Mouse (Mus musculus): ENCODE measurements around the gene St8sia1. TPM values are rescaled to one million over a fixed set of nuclear protein-coding genes. Genes with fewer than 3 reads are reported as not detected.
"Not testable (repeated sequence)": the region's sequence is repeated elsewhere in the genome, so short reads cannot be mapped to it uniquely, and the experiment has no call there.

The St8sia1 gene
- polyA plus RNA-seq (2015; fragmentation: Nextera tagmentation; extraction: Ambion mirVana): 0.08 and 0.18 TPM in 2 replicates

GRCm38 (mm10) chr6:142964076-142964530 lies at the start of gene St8sia1:
St8sia1 (minus strand) TSS chr6:142964452.
- H3K4me3 ChIP-seq (replicated peaks): peak within 1 kb of the TSS; percentile 43
- no peak within 1 kb of the TSS for H3K27ac ChIP-seq (replicated peaks)
- H3K4me2 ChIP-seq: peak within 1 kb of the TSS; percentile 66
- H3K4me1 ChIP-seq (replicated peaks): peaks cover 12% of the 10 kb centered on the region; the same call in 1 of the 2 replicates
- no peaks in the 10 kb centered on the region for H3K36me3 ChIP-seq (replicated peaks)
- no peak for ATAC-seq (ENCODE audit: insufficient read depth)
- H3K9ac ChIP-seq: no peak within 1 kb of the TSS
- no peaks in the 10 kb centered on the region for H3K9me3 ChIP-seq (replicated peaks)
- peaks cover 49% of the 10 kb centered on the region for H3K27me3 ChIP-seq
- 1% methylated on average over 45 of the region's 45 CpGs for WGBS (ENCODE audit: insufficient replicate concordance)

GRCm38 (mm10) chr6:143012513-143013215 lies 48.4 kb upstream of the St8sia1 start:
- 85% methylated on average over 15 of the region's 15 CpGs for WGBS (ENCODE audit: insufficient replicate concordance)
- H3K4me3 ChIP-seq (replicated peaks): no peak overlapping the region
- peak; percentile 40; the same call in 1 of the 2 replicates for ATAC-seq (ENCODE audit: insufficient read depth)
- no peaks in the 10 kb centered on the region for H3K27me3 ChIP-seq
- 0 out of 2 replicates have a peak, but pooled peaks cover 3% of the 10 kb centered on the region for H3K4me1 ChIP-seq (replicated peaks)
- H3K4me2 ChIP-seq: no peak overlapping the region
- H3K27ac ChIP-seq (replicated peaks): no peak overlapping the region
- no peaks in the 10 kb centered on the region for H3K9me3 ChIP-seq (replicated peaks)
- H3K36me3 ChIP-seq (replicated peaks): peaks cover 42% of the 10 kb centered on the region
- H3K9ac ChIP-seq: no peak overlapping the region

DNA sequence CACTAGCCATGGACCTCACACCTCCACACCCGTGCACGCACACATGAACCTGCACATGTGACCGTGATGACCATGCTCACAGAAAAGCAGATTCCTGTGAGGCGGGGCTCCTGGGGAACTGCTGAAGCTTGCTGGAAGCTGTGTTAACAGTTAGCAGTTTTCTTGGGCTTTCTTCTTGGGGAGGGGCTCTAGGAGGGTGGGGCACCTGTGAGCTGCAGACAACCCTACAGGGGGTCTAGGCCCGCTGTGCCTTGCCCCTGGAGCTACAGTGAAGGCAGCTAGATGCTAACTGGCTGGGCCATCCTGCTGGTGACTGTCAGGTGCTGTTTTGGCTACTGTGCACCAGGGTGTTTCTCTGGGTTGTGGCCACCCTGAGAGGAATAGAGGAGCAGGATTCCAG lies 44.6 kb upstream of the St8sia1 start:
- Histone ChIP-seq H3K4me1 (replicated peaks) (0 out of 2 replicates have a peak, but pooled peaks cover 3% of the 10 kb centered on the region), H3K4me3 (replicated peaks) (no peak overlapping the region), H3K36me3 (replicated peaks) (peaks cover 27% of the 10 kb centered on the region), H3K27ac (replicated peaks) (no peak overlapping the region), H3K4me2 (no peak overlapping the region), H3K9me3 (replicated peaks) (no peaks in the 10 kb centered on the region), H3K9ac (no peak overlapping the region), H3K27me3 (no peaks in the 10 kb centered on the region)
- ATAC-seq (ENCODE audit: insufficient read depth): no peak
- 83% methylated on average over 5 of the region's 5 CpGs for WGBS (ENCODE audit: insufficient replicate concordance)

DNA sequence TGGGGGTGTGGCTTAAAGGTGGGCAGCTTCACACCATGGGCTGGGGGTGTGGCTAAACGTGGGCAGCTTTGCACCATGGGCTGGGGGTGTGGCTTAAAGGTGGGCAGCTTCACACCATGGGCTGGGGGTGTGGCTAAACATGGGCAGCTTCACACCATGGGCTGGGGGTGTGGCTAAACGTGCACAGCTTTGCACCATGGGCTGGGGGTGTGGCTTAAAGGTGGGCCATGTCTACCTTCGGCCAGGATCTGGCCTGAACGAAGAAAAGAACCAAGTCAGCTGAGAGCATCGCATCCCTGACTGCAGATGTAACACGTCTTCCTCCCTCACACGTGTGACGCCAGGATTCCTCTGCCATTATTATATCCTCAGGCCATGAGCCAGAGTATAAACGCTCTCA lies 41.0 kb upstream of the St8sia1 start:
- WGBS (ENCODE audit: insufficient replicate concordance): 80% methylated on average over 9 of the region's 9 CpGs
- not testable (repeated sequence) for H3K9ac ChIP-seq; H3K27ac ChIP-seq (replicated peaks); H3K36me3 ChIP-seq (replicated peaks); H3K4me3 ChIP-seq (replicated peaks); H3K4me1 ChIP-seq (replicated peaks); H3K4me2 ChIP-seq; ATAC-seq (ENCODE audit: insufficient read depth); H3K27me3 ChIP-seq; H3K9me3 ChIP-seq (replicated peaks)

GRCm38 (mm10) chr6:143004801-143005200 lies 40.5 kb upstream of the St8sia1 start:
- no peak overlapping the region for H3K9ac ChIP-seq
- H3K9me3 ChIP-seq (replicated peaks): no peaks in the 10 kb centered on the region
- H3K36me3 ChIP-seq (replicated peaks): no peaks in the 10 kb centered on the region
- no peak overlapping the region for H3K4me2 ChIP-seq
- no peak overlapping the region for H3K4me3 ChIP-seq (replicated peaks)
- no peaks in the 10 kb centered on the region for H3K27me3 ChIP-seq
- H3K27ac ChIP-seq (replicated peaks): no peak overlapping the region
- no peak for ATAC-seq (ENCODE audit: insufficient read depth)
- no peaks in the 10 kb centered on the region for H3K4me1 ChIP-seq (replicated peaks)
- WGBS (ENCODE audit: insufficient replicate concordance): 73% methylated on average over 9 of the region's 9 CpGs

DNA sequence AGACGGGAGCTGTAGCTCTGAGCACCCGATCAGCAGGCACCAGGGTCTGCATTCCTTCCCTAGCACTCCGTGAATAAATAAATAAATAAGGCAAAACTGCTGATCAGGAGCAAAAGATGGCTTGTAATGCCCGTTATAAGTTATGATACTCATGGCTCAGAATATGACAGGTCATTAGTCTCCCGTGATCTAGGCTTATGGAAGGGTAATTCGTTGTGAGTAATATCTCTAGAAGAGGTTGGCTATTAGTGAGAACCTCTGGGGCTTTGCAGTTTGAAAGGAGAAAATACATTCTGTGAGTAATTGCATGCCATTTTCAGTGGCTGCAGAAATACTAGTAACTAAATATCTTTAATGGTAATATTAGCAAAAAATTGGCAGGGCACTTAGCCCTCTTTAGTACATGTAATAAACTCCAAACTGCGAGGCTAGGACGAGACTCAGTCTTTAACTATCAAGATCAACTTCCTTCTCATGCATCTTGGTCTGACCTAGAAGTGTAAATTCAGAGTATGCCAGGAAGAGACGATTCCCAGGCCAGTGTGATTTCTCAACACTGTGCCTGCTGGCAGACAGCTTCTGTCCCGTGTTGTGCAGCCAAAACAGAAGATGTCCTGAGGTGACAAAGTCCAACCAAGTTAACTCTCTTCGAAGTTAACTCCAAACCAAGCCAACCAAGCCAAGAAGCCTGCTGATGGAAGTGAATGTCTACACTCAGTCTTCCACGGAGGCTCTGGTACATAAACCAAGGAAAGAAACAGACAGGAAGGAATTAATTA lies 34.2 kb upstream of the St8sia1 start:
- H3K27me3 ChIP-seq: no peaks in the 10 kb centered on the region
- 41% methylated on average over 12 of the region's 12 CpGs for WGBS (ENCODE audit: insufficient replicate concordance)

GRCm38 (mm10) chr6:142996887-142997286 lies 32.6 kb upstream of the St8sia1 start:
- Histone ChIP-seq H3K4me2 (no peak overlapping the region), H3K27me3 (no peaks in the 10 kb centered on the region), H3K9me3 (replicated peaks) (no peaks in the 10 kb centered on the region), H3K36me3 (replicated peaks) (no peaks in the 10 kb centered on the region), H3K4me3 (replicated peaks) (no peak overlapping the region), H3K4me1 (replicated peaks) (0 out of 2 replicates have a peak, but pooled peaks cover 3% of the 10 kb centered on the region), H3K9ac (no peak overlapping the region), H3K27ac (replicated peaks) (no peak overlapping the region)
- ATAC-seq (ENCODE audit: insufficient read depth): no peak
- 65% methylated on average over 3 of the region's 3 CpGs for WGBS (ENCODE audit: insufficient replicate concordance)

More for the DNA sequence above, 34.2 kb upstream of the St8sia1 start:
- H3K4me3 ChIP-seq (replicated peaks): no peak overlapping the region
- H3K9ac ChIP-seq: no peak overlapping the region
- H3K4me1 ChIP-seq (replicated peaks): 0 out of 2 replicates have a peak, but pooled peaks cover 3% of the 10 kb centered on the region
- H3K4me2 ChIP-seq: no peak overlapping the region
- ATAC-seq (ENCODE audit: insufficient read depth): no peak
- no peak overlapping the region for H3K27ac ChIP-seq (replicated peaks)
- H3K36me3 ChIP-seq (replicated peaks): no peaks in the 10 kb centered on the region
- no peaks in the 10 kb centered on the region for H3K9me3 ChIP-seq (replicated peaks)

GRCm38 (mm10) chr6:142995567-142995966 lies 31.3 kb upstream of the St8sia1 start:
- Histone ChIP-seq H3K9me3 (replicated peaks) (no peaks in the 10 kb centered on the region), H3K4me3 (replicated peaks) (no peak overlapping the region), H3K36me3 (replicated peaks) (no peaks in the 10 kb centered on the region), H3K4me2 (no peak overlapping the region), H3K27ac (replicated peaks) (no peak overlapping the region), H3K27me3 (no peaks in the 10 kb centered on the region), H3K4me1 (replicated peaks) (0 out of 2 replicates have a peak, but pooled peaks cover 3% of the 10 kb centered on the region), H3K9ac (no peak overlapping the region)
- WGBS (ENCODE audit: insufficient replicate concordance): 56% methylated on average over 5 of the region's 5 CpGs
- ATAC-seq (ENCODE audit: insufficient read depth): no peak

DNA sequence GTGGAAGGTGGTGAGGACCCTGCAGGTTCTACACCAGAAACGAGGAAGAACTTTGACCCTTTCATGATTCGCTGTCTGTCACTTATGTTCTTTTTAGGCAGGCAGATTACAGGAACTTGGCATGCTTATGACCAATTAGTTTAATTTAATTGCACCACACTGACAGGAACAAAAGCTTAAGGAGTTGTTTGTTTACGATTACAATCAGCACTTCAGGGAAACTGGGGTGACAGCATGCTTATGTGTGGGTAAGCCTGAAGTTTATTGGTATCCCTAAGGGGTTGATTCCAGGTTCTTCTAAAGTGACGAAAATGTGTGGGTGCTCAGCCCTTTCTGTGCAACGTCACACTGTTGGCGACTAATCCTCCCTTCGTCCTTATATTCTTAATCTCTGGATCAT lies 30.6 kb upstream of the St8sia1 start:
- H3K9me3 ChIP-seq (replicated peaks): no peaks in the 10 kb centered on the region
- H3K4me3 ChIP-seq (replicated peaks): no peak overlapping the region
- H3K4me1 ChIP-seq (replicated peaks): 0 out of 2 replicates have a peak, but pooled peaks cover 3% of the 10 kb centered on the region
- no peak for ATAC-seq (ENCODE audit: insufficient read depth)
- no peak overlapping the region for H3K4me2 ChIP-seq
- H3K9ac ChIP-seq: no peak overlapping the region
- no peaks in the 10 kb centered on the region for H3K27me3 ChIP-seq
- H3K36me3 ChIP-seq (replicated peaks): no peaks in the 10 kb centered on the region
- no peak overlapping the region for H3K27ac ChIP-seq (replicated peaks)
- 47% methylated on average over 7 of the region's 7 CpGs for WGBS (ENCODE audit: insufficient replicate concordance)

- Histone ChIP-seq H3K9me3 (replicated peaks) (no peaks in the 10 kb centered on the region), H3K27ac (replicated peaks) (no peak overlapping the region), H3K4me1 (replicated peaks) (0 out of 2 replicates have a peak, but pooled peaks cover 3% of the 10 kb centered on the region), H3K27me3 (no peaks in the 10 kb centered on the region), H3K9ac (no peak overlapping the region), H3K4me2 (no peak overlapping the region), H3K4me3 (replicated peaks) (no peak overlapping the region), H3K36me3 (replicated peaks) (no peaks in the 10 kb centered on the region)
- WGBS (ENCODE audit: insufficient replicate concordance): 19% methylated on average over 14 of the region's 14 CpGs
- no peak for ATAC-seq (ENCODE audit: insufficient read depth)
Observed at GRCm38 (mm10) chr6:142993705-142994698, 29.8 kb upstream of the St8sia1 start.

Measured in liver, embryonic 15.5 days (tissue).